Mouse (Mus musculus): ENCODE data around the gene Gm21616. TPM values are rescaled to one million over a fixed set of nuclear protein-coding genes. Genes with fewer than 3 reads are reported as not detected.
"Not testable (repeated sequence)": the region's sequence is repeated elsewhere in the genome, so short reads cannot be mapped to it uniquely, and the experiment has no call there.

Gm21616 gene
- polyA plus RNA-seq (2015; fragmentation: Nextera tagmentation; extraction: Ambion mirVana): not detected in 2 replicates

DNA sequence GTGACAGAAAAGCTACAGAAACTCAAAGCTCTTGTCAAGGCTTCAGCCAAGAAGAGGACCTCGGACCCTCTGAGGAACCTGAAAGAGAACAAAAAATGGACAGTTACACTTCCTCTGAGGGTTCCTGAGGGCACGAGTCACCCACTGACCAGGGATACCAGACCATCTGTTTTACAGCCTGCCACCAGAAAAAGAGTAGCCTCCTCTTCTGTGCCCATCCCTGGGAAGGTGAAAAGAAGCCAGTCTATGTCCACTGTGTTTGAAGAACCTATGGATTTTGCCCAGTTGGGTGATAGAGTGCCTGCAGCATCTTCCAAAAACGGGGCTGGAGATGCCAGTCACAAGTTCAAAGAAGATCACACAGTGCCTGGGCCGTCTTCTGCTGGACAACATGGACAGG, at the start of gene Gm21616:
Gm21616 (plus strand) TSS at position 301 of the 400 bp plus-strand sequence.
- not testable (repeated sequence) for ATAC-seq (replicated peaks; ENCODE audit: extremely low read depth, insufficient read depth, low FRiP score); H3K4me2 ChIP-seq (ENCODE audit: low read depth, low read length); H3K36me3 ChIP-seq (ENCODE audit: control insufficient read depth, insufficient read depth); H3K4me1 ChIP-seq (ENCODE audit: control insufficient read depth, insufficient read depth, low read length); H3K27ac ChIP-seq (ENCODE audit: low read length); H3K9me3 ChIP-seq (replicated peaks; ENCODE audit: control insufficient read depth, low read length); H3K9ac ChIP-seq (ENCODE audit: low read length); H3K27me3 ChIP-seq (ENCODE audit: control insufficient read depth, insufficient read depth, low read length); H3K4me3 ChIP-seq (ENCODE audit: low read length)
- WGBS: no CpG with 5 or more reads among the region's 4 CpGs

Data from heart, embryonic 16.5 days (tissue).